Mouse (Mus musculus) limb, embryonic 13.5 days (tissue): ENCODE data around the gene Rpl6. TPM values are rescaled to one million over a fixed set of nuclear protein-coding genes. Genes with fewer than 3 reads are reported as not detected.

Experiments
- ATAC-seq: fragments of 200-750 bp; cut with Nextera tagmentation; 2 replicates; pipeline ENCODE4 v1.8.0; 2017; ENCODE audit warnings: low read depth, moderate number of reproducible peaks, moderate TSS enrichment; ENCODE audit not compliant: low FRiP score
- H3K27ac ChIP-seq: fragments of 300-500 bp; sonication (generic); 2 replicates; pipeline ENCODE4 v1.5.1; 2015; ENCODE audit warnings: inconsistent platforms, mild to moderate bottlenecking, moderate library complexity
- H3K27me3 ChIP-seq: fragments of 300-500 bp; sonication (generic); 2 replicates; pipeline ENCODE4 v1.6.1; 2015; ENCODE audit warnings: mild to moderate bottlenecking, inconsistent platforms
- H3K36me3 ChIP-seq: fragments of 300-500 bp; sonication (generic); 2 replicates; pipeline ENCODE4 v1.6.1; 2015; ENCODE audit warnings: inconsistent platforms, mild to moderate bottlenecking, moderate library complexity
- H3K4me1 ChIP-seq: fragments of 300-500 bp; sonication (generic); 2 replicates; pipeline ENCODE4 v1.6.1; 2015; ENCODE audit warnings: inconsistent platforms
- H3K4me2 ChIP-seq: fragments of 300-500 bp; sonication (generic); replicated peaks from 2 replicates; pipeline ENCODE4 v1.6.1; 2015; ENCODE audit warnings: inconsistent platforms, mild to moderate bottlenecking, moderate library complexity
- H3K4me3 ChIP-seq: fragments of 300-500 bp; sonication (generic); 2 replicates; pipeline ENCODE4 v1.5.1; 2015; ENCODE audit warnings: moderate library complexity, mild to moderate bottlenecking, inconsistent platforms
- H3K9ac ChIP-seq: fragments of 300-500 bp; sonication (generic); 2 replicates; pipeline ENCODE4 v1.6.1; 2015; ENCODE audit warnings: mild to moderate bottlenecking, inconsistent platforms
- H3K9me3 ChIP-seq: fragments of 300-500 bp; sonication (generic); 2 replicates; pipeline ENCODE4 v1.6.1; 2016; ENCODE audit warnings: inconsistent platforms
- WGBS: fragments of 180-500 bp; shearing (Covaris S2); methylation state at CpG from one replicate; pipeline ENCODE4 v1.1.7; 2015; 5-methylcytosine and 5-hydroxymethylcytosine counted together
- polyA plus RNA-seq: library from polyadenylated mRNA; unstranded; fragments of >200 nt; fragmentation: Nextera tagmentation; extraction: Ambion mirVana; gene quantifications from 2 replicates; pipeline ENCODE4 v1.2.1, GENCODE M21; 2015

The Rpl6 gene
- 616 and 635 TPM in 2 replicates for polyA plus RNA-seq

DNA sequence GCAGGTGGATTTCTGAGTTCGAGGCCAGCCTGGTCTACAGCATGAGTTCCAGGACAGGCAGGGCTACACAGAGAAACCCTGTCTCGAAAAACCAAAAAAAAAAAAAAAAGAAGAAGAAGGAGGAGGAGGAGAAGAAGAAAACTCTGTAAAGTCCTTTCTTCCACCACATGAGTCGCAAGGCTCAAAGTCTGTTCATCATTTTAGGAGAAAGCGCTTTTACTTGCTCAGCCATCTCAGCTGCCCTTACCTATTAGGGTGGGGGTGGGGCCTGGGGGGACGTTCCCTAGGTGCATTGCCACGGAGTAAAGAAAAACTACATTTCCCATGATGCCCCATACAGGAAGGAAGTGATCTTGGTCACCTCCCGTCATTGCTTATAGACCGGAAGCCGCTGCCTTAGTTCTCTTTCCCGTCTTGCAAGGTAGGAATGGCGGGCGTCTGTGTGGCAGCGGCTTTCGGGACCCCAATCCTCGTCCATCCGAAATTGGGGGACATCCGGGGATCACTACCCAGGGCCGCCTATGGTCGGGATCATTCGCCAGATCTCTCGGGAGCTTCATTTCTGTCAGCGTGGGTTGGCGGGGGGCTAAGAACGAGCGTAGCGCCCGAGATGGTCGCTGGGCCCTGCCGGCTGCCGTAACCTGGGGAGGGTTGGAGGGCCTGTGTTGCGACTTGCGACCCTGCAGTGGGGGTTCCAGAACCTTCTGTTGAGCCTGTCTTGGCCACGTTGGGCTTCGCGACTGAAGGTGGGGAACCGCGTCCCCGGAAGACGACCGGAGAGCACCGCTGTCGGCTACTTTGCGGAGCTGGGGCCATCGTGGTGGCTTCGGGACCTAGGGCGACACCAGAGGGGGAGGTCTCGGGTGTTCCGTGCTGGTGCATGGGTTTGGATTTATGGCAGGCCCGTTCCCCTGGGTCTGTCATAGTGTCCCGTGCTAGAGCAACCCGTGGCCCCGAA is at the start of gene Rpl6:
Rpl6 (plus strand) TSS at position 350 of the 958 bp plus-strand sequence.
- peak within 1 kb of the TSS; percentile 78 for H3K27ac ChIP-seq
- H3K4me1 ChIP-seq, result peaks cover 27% of the 10 kb centered on the region
- peak within 1 kb of the TSS; percentile 73 for H3K4me2 ChIP-seq
- no peaks in the 10 kb centered on the region for H3K27me3 ChIP-seq
- peaks cover 40% of the 10 kb centered on the region for H3K36me3 ChIP-seq
- H3K4me3 ChIP-seq, result peak within 1 kb of the TSS; percentile 98
- H3K9ac ChIP-seq, result peak within 1 kb of the TSS; percentile 100
- 2% methylated on average over 52 of the region's 52 CpGs for WGBS
- ATAC-seq, result peak; percentile 91
- no peaks in the 10 kb centered on the region for H3K9me3 ChIP-seq

DNA sequence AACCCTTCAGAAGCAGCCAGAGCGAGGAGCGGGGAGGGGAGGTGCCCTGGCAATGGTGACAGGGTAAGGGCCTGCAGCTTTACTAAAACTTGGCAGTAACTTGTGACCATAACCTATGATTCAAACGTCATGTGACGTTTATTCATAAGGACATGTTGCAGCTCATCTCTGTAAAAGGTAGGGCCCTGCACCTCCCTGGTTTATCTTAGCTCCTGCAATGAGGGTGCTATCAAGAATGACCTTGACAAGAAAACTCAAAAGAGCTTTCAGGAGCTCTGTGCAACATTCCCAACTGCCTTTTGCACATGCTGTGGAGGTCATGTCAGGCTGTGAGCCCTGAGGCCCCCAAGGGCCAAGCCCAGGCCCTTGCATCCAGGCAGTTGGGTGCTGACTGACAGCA is 48.2 kb upstream of the Rpl6 start:
- no peak for ATAC-seq
- H3K9ac ChIP-seq, result no peak overlapping the region
- no peak overlapping the region for H3K4me2 ChIP-seq
- no peaks in the 10 kb centered on the region for H3K27me3 ChIP-seq
- no peak overlapping the region for H3K4me3 ChIP-seq
- H3K27ac ChIP-seq, result no peak overlapping the region
- 90% methylated on average over 4 of the region's 4 CpGs for WGBS
- no peaks in the 10 kb centered on the region for H3K4me1 ChIP-seq
- H3K9me3 ChIP-seq, result no peaks in the 10 kb centered on the region
- H3K36me3 ChIP-seq, result peaks cover 97% of the 10 kb centered on the region

DNA sequence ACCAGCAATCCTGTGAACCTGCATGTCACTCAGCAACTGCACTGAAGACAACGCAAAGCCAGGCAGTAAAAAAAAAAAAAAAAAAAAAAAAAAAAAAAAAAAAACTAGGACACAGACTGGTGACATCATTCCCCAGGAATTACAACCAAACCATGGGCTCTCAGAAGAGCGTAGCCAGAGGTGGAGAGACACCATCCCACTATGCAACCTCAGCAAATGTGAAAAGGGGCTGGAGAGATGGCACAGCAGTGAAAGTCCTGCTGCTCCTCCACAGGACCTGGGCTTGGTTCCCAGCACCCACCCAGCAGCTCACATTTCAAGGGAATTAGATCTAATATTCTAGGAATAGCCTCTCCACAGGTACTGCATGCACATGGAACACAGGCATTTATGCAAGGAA is 47.3 kb upstream of the Rpl6 start:
- no peaks in the 10 kb centered on the region for H3K4me1 ChIP-seq
- 66% methylated on average over 2 of the region's 2 CpGs for WGBS
- H3K4me3 ChIP-seq, result no peak overlapping the region
- no peak for ATAC-seq
- peaks cover 97% of the 10 kb centered on the region for H3K36me3 ChIP-seq
- no peaks in the 10 kb centered on the region for H3K9me3 ChIP-seq
- H3K9ac ChIP-seq, result no peak overlapping the region
- no peak overlapping the region for H3K4me2 ChIP-seq
- no peak overlapping the region for H3K27ac ChIP-seq
- no peaks in the 10 kb centered on the region for H3K27me3 ChIP-seq

- no peak overlapping the region for H3K27ac ChIP-seq
- WGBS, result 92% methylated on average over 5 of the region's 5 CpGs
- H3K36me3 ChIP-seq, result peaks cover 97% of the 10 kb centered on the region
Observed at GRCm38 (mm10) chr5:121157489-121157888, 46.8 kb upstream of the Rpl6 start.

DNA sequence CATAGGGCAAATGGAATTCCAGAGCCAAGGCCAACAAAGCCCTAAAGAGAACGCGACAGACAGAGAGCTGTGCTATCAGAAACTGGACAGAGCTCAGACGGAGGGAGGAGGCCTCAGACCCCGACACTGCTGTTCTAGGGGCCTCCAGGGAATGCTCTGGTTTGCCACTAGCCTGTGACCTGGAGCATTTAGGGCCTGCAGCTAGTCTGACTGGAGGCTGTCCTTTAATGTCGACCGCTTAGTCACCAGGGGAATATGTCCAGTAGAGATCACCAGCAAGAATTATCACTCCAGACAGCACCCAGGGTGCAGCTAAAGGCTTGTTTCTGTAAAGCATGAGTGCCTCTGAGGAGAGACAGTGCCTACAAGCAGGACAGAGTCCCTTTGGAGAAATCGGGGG is 45.3 kb upstream of the Rpl6 start:
- H3K4me3 ChIP-seq, result no peak overlapping the region

More at GRCm38 (mm10) chr5:121157489-121157888, 46.8 kb upstream of the Rpl6 start:
- Histone ChIP-seq H3K4me1 (no peaks in the 10 kb centered on the region), H3K27me3 (no peaks in the 10 kb centered on the region), H3K9me3 (no peaks in the 10 kb centered on the region), H3K4me3 (no peak overlapping the region), H3K9ac (no peak overlapping the region), H3K4me2 (no peak overlapping the region)
- no peak for ATAC-seq

DNA sequence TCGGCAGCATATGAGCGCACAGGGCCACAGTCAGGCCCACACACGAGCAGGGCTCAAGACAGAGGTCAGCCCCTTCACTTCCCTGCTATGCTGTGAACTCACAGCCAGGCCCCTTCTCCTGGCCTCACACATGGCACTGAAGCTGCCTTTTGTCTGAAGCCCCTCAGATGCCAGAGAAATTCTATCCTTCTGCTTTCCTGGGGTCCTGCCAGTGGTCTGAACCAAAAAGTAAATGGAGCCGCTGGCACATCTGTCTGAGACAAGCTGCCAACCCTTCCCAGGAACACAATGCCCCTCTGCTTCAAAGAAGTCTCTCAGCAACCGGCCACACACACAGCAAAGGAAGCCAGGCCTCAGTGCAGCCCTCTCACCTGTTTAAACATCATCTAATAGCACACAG is 42.0 kb upstream of the Rpl6 start:
- Histone ChIP-seq H3K4me3 (no peak overlapping the region), H3K4me2 (no peak overlapping the region), H3K9ac (no peak overlapping the region), H3K27me3 (no peaks in the 10 kb centered on the region), H3K4me1 (no peaks in the 10 kb centered on the region), H3K9me3 (no peaks in the 10 kb centered on the region), H3K27ac (no peak overlapping the region), H3K36me3 (peaks cover 98% of the 10 kb centered on the region)
- 86% methylated on average over 5 of the region's 5 CpGs for WGBS
- ATAC-seq, result no peak

More for the DNA sequence above, 45.3 kb upstream of the Rpl6 start:
- Histone ChIP-seq H3K27ac (no peak overlapping the region), H3K27me3 (no peaks in the 10 kb centered on the region), H3K4me1 (no peaks in the 10 kb centered on the region), H3K4me2 (no peak overlapping the region), H3K9me3 (no peaks in the 10 kb centered on the region), H3K36me3 (peaks cover 97% of the 10 kb centered on the region), H3K9ac (no peak overlapping the region)
- no peak for ATAC-seq
- 88% methylated on average over 7 of the region's 7 CpGs for WGBS

GRCm38 (mm10) chr5:121162923-121163322 is 41.4 kb upstream of the Rpl6 start:
- no peak overlapping the region for H3K4me3 ChIP-seq
- H3K36me3 ChIP-seq, result peaks cover 98% of the 10 kb centered on the region
- H3K9ac ChIP-seq, result no peak overlapping the region
- no peak for ATAC-seq
- H3K4me2 ChIP-seq, result no peak overlapping the region
- no peak overlapping the region for H3K27ac ChIP-seq
- no peaks in the 10 kb centered on the region for H3K4me1 ChIP-seq
- WGBS, result 90% methylated on average over 7 of the region's 7 CpGs
- H3K9me3 ChIP-seq, result no peaks in the 10 kb centered on the region
- no peaks in the 10 kb centered on the region for H3K27me3 ChIP-seq

- H3K4me3 ChIP-seq, result no peak overlapping the region
- no peaks in the 10 kb centered on the region for H3K9me3 ChIP-seq
- no peak overlapping the region for H3K9ac ChIP-seq
- no peak overlapping the region for H3K4me2 ChIP-seq
- 93% methylated on average over 6 of the region's 6 CpGs for WGBS
- no peaks in the 10 kb centered on the region for H3K4me1 ChIP-seq
- H3K27me3 ChIP-seq, result no peaks in the 10 kb centered on the region
- H3K36me3 ChIP-seq, result peaks cover 86% of the 10 kb centered on the region
- no peak overlapping the region for H3K27ac ChIP-seq
- ATAC-seq, result no peak
Observed at GRCm38 (mm10) chr5:121166884-121167283, 37.4 kb upstream of the Rpl6 start.

GRCm38 (mm10) chr5:121169588-121169987 is 34.7 kb upstream of the Rpl6 start:
- peaks cover 69% of the 10 kb centered on the region for H3K36me3 ChIP-seq
- no peak for ATAC-seq

GRCm38 (mm10) chr5:121172835-121173234 is 31.4 kb upstream of the Rpl6 start:
- Histone ChIP-seq H3K36me3 (peaks cover 48% of the 10 kb centered on the region), H3K9ac (no peak overlapping the region), H3K4me1 (no peaks in the 10 kb centered on the region), H3K27me3 (no peaks in the 10 kb centered on the region), H3K4me2 (no peak overlapping the region), H3K9me3 (no peaks in the 10 kb centered on the region), H3K4me3 (no peak overlapping the region), H3K27ac (no peak overlapping the region)
- no peak for ATAC-seq
- WGBS, result 85% methylated on average over 4 of the region's 4 CpGs

More at GRCm38 (mm10) chr5:121169588-121169987, 34.7 kb upstream of the Rpl6 start:
- Histone ChIP-seq H3K4me2 (no peak overlapping the region), H3K27me3 (no peaks in the 10 kb centered on the region), H3K4me3 (no peak overlapping the region), H3K27ac (no peak overlapping the region), H3K9ac (no peak overlapping the region), H3K4me1 (no peaks in the 10 kb centered on the region), H3K9me3 (no peaks in the 10 kb centered on the region)
- 97% methylated on average over 2 of the region's 2 CpGs for WGBS

- Histone ChIP-seq H3K27me3 (no peaks in the 10 kb centered on the region), H3K27ac (no peak overlapping the region), H3K4me2 (no peak overlapping the region), H3K36me3 (peaks cover 13% of the 10 kb centered on the region; the same call in 1 of the 2 replicates), H3K9me3 (no peaks in the 10 kb centered on the region), H3K4me1 (no peaks in the 10 kb centered on the region), H3K9ac (no peak overlapping the region), H3K4me3 (no peak overlapping the region)
- no peak for ATAC-seq
- WGBS, result 71% methylated on average over 9 of the region's 9 CpGs
Observed at GRCm38 (mm10) chr5:121179077-121179857, 25.0 kb upstream of the Rpl6 start.

- ATAC-seq, result no peak
- no peak overlapping the region for H3K27ac ChIP-seq
- 56% methylated on average over 9 of the region's 9 CpGs for WGBS
Observed at GRCm38 (mm10) chr5:121183269-121183668, 21.0 kb upstream of the Rpl6 start.

More at GRCm38 (mm10) chr5:121183269-121183668, 21.0 kb upstream of the Rpl6 start:
- H3K4me1 ChIP-seq, result peaks cover 32% of the 10 kb centered on the region
- H3K27me3 ChIP-seq, result no peaks in the 10 kb centered on the region
- H3K36me3 ChIP-seq, result no peaks in the 10 kb centered on the region
- no peak overlapping the region for H3K4me3 ChIP-seq
- no peak overlapping the region for H3K9ac ChIP-seq
- H3K9me3 ChIP-seq, result no peaks in the 10 kb centered on the region
- no peak overlapping the region for H3K4me2 ChIP-seq
